Mouse (Mus musculus): Measurements from ENCODE around the gene Spred2. TPM values are rescaled to one million over a fixed set of nuclear protein-coding genes. Genes with fewer than 3 reads are reported as not detected.
"Not testable (repeated sequence)": the region's sequence is repeated elsewhere in the genome, so short reads cannot be mapped to it uniquely, and the experiment has no call there.

The Spred2 gene
- total RNA-seq, 2 experiments from 2014 or later, result 21.2 to 26.4 TPM

DNA sequence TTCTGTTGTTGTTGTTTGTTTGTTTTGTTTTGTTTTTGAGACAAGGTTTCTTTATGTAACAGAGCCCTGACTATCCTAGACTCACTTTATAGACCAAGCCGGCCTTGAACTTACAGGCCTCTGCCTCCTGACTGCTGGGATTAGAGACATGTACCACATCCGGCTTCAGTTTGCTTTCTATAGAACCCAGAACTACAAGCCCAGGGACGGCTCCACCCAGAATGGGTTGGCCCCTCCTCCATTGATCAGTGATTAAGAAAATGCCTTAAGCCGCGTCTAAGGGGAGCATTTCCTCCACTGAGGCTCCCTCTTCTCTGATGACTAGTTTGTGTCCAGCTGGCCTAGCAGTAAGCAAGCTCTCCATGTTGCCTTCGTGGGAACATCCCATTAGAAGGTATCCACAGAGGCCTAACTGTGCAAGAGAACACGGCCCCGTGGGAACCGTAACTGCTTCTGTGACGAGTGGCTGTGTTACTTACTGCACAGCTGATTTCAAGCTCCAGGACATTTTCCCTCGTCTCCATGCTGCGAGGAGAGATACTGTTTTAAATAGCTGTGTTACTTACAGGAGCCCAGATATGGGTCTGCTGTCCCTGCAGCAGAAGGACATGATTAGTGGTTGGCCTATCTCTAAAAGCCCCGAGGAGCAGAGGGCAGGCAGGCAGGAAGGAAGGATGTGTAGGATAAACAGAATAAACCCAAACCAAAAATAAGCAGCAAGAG lies 128.8 kb downstream of the Spred2 start:
- DNase-seq (ENCODE audit: low spot score in 2 of 2), result no peak

- DNase-seq (ENCODE audit: low spot score in 2 of 2), result no peak
Observed at GRCm38 (mm10) chr11:20053951-20054350, 129.8 kb downstream of the Spred2 start.

DNA sequence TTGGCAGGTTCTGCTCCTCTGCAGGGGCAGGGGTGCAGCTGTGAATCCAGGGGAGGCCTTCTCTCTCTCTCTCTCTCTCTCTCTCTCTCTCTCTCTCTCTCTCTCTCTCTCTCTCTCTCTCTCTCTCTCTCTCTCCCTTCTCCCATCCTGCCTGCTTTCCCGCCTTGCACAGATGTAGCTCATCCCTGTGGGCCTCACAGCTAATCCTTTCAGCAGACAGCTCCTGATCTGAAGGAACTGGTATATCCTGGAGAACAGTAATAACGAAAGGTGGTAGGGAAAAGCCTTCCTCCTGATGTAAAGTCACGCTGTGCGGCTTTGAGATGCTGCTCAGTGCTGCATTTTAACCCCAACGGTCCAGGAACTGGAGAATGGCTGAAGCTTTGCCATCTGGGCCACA lies 130.4 kb downstream of the Spred2 start:
- DNase-seq (ENCODE audit: low spot score in 2 of 2), result no peak

GRCm38 (mm10) chr11:20056168-20056567 lies 132.0 kb downstream of the Spred2 start:
- DNase-seq (ENCODE audit: low spot score in 2 of 2), result no peak

- DNase-seq (ENCODE audit: low spot score in 2 of 2), result no peak
Observed at GRCm38 (mm10) chr11:20057429-20057828, 133.3 kb downstream of the Spred2 start.

DNA sequence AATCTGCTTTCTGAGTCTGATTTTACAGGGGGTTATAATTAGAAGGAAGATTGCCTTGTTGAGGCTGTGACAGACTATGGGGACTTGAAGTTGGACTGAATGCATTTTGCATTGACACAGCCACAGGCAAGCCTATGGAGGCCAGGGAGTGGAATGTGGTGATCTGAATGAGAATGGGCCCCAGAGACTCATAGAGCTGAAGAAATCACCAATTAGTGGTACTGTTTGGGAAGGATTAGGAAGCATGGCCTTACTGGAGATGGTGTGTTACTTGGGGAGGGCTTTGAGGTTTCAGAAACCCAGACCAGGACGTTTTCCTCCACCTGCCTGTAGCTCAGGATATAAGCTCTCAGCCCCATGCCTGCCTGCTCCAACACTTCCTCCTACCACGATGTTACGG lies 135.6 kb downstream of the Spred2 start:
- DNase-seq (ENCODE audit: low spot score in 2 of 2), result no peak

- not testable (repeated sequence) for DNase-seq (ENCODE audit: low spot score in 2 of 2)
Observed at GRCm38 (mm10) chr11:20062801-20063200, 138.6 kb downstream of the Spred2 start.

- DNase-seq (ENCODE audit: low spot score in 2 of 2), result not testable (repeated sequence)
Observed at GRCm38 (mm10) chr11:20064086-20064485, 139.9 kb downstream of the Spred2 start.

GRCm38 (mm10) chr11:20064926-20065325 lies 140.8 kb downstream of the Spred2 start:
- no peak for DNase-seq (ENCODE audit: low spot score in 2 of 2)

DNA sequence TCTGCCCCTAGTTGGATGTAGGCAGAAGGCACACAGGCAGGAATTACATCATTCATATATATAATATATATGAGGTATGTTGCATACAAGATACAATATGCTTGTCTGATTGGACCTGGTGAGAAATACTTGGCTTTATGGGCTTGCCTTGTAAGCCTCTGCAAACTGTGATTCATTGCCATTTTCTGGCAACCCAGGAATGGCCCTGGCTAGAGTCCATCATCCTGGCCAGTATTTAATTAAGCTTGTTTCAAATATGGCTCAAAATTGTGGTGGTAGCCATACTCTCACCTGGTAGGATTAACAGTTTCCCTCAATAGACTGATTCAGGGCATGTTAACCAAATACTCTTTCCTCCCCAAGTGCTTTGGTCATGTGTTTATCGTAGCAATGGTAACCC lies 141.9 kb downstream of the Spred2 start:
- no peak for DNase-seq (ENCODE audit: low spot score in 2 of 2)

DNA sequence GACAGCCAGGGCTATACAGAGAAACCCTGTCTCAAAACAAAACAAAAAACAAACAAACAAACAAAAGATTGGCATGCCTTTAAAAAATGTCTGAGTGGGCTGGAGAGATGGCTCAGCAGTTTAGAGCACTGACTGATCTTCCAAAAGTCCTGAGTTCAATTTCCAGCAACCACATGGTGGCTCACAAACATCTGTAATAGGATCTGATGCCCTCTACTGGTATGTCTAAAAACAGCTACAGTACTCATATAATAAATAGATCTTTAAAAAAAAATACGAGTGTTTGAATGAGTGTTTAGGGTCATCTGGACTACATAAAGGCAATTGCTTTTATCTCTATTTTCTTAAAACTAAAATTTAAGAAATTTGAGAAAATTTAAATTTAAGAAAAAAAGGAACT lies 143.3 kb downstream of the Spred2 start:
- DNase-seq (ENCODE audit: low spot score in 2 of 2), result no peak

GRCm38 (mm10) chr11:20068346-20069004 lies 144.3 kb downstream of the Spred2 start:
- DNase-seq (ENCODE audit: low spot score in 2 of 2), result no peak

DNA sequence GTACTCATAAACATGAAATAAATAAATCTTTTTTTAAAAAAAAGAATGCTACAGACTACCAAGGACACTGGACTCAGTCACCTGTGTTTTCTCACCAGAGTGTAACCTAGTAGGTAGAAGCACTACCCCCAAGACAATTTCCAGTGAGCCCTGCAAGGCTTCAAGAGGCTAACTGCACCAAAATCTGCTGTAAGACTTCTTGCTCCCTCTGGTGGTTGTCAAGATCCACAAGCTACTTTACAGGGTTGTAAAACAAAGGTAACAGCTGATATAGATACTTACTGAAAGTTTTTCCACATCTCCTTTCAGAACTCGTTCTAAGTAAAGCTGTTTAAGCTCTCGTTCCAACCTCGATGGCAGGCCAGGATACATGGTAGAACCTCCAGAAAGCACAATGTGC lies 148.0 kb downstream of the Spred2 start:
- DNase-seq (ENCODE audit: low spot score in 2 of 2), result no peak

- DNase-seq (ENCODE audit: low spot score in 2 of 2), result no peak
Observed at GRCm38 (mm10) chr11:20072826-20073225, 148.7 kb downstream of the Spred2 start.

Other genes starting within 250 kb of the Spred2 start
- 10 to 100 TPM; 77.2 to 77.6 TPM for gene Actr2, start 188.5 kb downstream of the Spred2 start, total RNA-seq (2021)

Measured in gastrocnemius, postnatal 4 days (tissue).